Mouse (Mus musculus): ENCODE measurements around the gene Slc4a3.

The Slc4a3 gene

DNA sequence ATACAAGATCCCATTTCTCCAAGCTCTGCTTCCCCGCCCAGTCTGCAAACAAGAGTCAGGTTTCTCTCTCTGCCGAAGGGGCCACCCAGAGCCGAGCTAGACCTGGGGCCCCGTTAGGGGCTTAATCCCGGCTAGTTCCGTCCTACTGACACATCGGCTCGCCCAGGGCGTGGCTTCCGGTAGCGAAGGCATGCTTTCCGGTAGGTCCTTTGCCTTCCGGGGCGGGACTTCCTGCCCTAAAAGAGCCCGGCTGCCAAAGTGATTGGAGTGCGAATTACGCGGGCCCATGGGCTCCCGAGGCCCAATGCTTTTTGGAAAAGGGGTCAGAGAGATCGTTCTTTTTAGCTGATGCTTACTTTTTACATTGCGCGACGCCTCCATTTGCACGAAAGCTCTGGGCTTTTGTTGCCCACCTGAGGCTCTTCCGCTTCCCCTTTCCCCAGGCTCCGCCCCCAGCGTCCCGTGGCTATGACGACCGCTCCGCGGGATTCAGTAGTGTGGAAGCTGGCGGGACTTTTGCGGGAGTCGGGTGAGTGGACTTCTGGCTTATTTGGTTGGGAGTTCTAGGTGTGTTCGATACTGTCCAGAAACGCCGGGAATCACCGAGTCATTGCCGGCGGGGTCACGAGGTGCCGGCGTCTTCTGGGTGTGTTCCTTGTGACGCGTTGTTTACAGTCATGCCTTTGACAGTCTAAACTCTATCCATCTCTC lies 24.6 kb upstream of the Slc4a3 start, which contains the start of gene Stk11ip:
TSS of gene Stk11ip (plus strand) at position 209 of the 711 bp plus-strand sequence.
- DNase-seq (ENCODE audit: low spot score in 2 of 2), result peak; percentile 85 to 89

DNA sequence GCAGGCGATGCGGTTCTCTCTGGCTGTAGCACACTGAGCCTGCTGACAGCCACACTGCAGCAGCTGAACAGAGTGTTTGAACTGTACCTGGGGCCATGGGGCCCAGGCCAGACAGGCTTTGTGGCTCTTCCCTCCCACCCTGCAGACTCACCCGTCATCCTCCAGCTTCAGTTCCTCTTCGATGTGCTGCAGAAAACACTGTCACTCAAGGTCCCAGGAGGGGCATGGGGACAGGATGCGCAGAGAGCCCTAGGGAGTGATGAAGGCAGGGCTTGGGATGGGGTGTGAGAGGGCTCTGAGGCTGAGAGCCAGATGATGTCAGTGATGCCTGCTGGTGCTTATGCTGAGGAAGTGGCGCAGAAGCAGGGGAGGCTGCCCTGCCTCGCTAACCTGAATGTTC lies 21.4 kb upstream of the Slc4a3 start:
- DNase-seq (ENCODE audit: low spot score in 2 of 2), result no peak

DNA sequence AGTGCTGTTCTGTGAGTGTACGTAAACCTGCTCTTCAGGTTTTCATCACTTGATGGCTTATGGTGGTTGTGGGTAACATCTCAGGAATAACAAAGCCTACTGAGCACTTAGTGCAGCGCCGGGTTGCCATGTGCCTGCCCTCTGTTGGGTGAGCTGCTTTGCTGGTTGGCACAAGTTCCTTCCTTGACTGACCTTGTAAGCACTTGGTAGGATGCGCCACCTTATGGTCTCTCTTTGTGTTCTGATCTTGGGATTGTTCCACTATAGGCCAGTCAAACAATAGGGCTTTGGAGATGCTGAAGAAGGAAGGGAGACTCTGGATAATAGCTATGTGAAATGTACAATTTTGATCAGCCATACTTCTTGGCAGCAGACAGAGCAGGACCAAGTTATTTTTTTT lies 15.5 kb upstream of the Slc4a3 start:
- no peak for DNase-seq (ENCODE audit: low spot score in 2 of 2)

DNA sequence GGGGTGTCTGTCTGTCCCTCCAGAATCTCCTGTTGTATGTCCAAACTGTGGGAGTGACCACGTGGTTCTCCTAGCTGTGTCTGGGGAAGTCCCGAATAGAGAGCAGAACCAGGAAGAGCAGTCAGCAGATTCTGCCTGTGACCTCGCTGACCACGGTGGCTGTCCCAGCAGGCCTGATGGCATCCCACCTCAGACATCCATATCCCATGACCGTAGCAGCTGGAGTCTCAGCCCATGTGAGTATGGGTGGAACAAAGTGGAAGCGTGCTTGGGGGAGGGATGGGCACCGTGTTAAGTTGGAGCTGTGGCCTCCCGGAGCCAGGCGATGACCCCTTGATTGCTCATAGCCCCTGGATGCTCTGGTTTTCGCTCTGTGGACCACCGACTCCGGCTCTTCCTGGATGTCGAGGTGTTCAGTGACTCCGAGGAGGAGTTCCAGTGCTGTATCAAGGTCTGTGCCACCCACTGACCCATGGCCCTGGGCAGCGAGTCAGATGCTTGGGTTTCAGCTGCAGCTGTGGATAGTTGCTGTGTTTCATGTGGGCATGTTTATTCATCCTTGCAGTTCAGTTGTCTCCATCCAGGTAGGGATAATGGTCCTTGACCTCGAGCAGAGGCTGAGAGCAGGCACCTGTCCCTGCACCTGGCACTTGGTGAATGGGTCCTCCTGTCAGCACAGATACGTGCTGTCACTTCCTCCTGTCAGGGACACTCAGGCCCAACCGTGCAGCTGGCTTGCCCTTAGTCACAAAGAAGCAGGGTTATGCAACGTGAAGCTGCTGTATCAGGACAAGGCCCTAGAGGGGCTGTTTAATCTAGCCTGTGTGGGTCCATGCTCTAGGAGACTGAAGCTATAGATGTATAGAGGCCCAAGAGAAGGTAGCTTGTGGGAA lies 13.5 kb upstream of the Slc4a3 start:
- DNase-seq (ENCODE audit: low spot score in 2 of 2), result no peak

DNA sequence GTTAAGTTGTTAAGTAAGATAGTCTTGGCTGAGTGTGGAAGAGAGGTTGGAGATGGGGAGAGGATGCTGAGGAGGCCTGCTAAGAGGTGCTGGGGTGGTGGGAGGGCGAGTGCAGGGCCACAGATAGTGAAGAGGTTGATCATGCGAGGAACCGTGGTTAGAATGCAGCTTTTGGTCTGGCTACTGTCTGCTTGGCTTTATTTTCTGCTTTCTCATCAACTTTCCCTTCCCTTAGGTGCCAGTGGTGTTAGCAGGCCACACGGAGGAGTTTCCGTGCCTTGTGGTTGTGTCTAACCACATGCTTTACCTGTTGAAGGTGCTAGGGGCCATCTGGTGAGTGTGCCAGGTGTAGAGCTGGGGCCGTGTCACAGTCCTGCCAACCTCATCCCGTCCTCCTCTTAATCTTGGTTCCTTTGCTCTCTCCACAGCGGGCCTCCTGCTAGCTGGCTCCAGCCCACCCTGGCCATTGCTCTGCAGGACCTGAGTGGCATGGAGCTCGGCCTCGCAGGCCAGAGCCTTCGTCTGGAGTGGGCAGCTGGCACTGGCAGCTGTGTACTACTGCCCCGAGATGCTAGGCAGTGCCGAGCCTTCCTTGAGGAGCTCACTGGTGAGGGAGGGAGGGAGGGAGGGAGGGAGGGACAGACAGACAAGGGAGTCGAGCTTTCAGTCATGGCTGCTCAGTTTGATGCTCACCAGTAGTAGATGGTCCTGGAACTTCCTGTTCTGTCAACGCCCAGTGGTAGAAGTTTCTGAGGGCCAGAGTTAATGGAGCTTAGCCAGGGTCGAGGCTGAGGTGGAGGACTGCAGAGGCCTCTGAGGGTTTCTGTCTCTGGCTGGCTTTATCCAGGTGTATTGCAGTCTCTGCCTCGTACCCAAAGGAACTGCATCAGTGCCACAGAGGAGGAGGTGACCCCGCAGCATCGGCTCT lies 12.5 kb upstream of the Slc4a3 start:
- no peak for DNase-seq (ENCODE audit: low spot score in 2 of 2)

DNA sequence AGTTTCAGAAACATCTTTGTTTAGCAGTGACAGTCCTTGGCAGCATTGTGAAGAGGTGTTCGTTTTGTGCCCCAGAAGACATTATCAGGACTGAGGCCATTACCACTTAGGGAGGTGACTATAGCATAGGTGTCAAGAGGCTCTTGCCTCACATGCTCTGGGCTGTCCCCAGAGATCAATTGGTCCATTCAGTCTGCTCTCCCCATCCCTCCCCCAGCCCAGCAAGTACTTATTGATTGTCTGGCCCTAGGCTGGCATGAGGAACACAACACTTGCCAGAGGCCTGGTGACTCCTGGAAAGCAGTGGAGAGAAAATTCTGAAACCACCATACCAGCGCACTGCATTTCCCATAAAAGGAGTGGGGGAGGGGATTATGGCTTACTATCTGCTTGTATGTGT lies 8.5 kb upstream of the Slc4a3 start:
- DNase-seq (ENCODE audit: low spot score in 2 of 2), result no peak

DNA sequence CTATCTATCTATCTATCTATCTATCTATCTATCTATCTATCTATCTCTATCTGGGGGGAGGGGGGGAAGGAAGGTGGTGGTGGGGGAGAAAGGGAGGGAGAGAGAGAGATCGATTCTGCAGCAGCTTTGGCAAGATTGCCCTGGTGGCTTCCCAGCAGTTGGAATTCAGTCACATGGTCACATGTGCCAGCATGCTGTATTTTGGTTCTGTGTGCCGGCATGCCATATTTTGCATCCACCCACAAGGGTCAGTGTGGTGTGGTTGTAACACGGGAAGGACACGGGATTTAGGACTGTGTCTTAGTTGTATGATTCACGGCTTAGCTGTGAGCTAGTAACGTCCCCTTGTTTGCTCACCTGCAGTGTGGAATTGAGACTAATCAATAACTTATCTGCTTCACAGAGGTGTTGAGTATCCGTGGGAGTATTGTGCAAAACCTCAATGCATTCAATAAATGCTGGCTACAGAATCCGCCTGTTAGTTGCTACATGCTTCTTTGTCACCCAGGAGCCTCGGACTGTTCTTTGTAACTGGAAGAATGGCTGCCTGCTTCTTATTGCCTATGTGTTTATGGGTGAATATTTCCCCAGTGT lies 7.4 kb upstream of the Slc4a3 start:
- no peak for DNase-seq (ENCODE audit: low spot score in 2 of 2)

DNA sequence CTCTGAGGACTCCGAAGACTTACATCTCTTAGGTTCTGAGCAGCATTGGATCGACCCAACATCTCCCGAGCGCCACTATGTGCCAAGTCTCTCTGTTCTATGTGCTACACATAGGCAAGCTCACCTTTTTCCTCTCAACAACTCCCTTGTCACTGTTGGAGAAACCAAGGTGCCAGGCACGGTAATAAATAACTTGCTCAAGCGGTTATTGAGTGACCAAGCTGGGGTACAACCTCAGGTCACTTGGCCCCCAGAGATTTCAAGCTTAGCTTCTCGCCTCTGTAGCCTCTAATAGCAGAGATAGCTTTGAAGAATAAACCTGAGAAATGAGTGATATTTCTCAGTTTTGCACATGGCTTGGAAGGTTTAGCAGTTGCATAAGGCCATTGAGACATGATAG lies 4.6 kb upstream of the Slc4a3 start:
- DNase-seq (ENCODE audit: low spot score in 2 of 2), result no peak

DNA sequence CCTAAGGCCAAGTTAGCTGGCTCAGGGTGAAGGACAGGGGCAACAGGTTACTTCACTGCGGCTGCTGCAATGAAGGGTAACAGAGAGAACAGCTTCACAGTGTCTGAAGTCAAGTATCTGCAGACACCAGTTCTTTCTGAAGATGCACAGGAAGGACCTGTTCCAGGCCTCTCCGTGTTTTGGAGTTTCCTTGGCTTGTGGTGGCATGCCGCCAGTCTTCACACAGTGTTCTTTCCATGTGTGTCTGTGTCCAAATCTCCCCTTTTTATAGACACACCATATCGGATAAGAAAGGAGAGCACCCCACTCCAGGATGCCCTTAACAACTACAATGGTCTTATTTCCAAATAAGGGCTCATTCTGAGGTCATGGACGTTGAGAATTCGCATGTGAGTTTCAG lies 1.7 kb upstream of the Slc4a3 start:
- no peak for DNase-seq (ENCODE audit: low spot score in 2 of 2)

DNA sequence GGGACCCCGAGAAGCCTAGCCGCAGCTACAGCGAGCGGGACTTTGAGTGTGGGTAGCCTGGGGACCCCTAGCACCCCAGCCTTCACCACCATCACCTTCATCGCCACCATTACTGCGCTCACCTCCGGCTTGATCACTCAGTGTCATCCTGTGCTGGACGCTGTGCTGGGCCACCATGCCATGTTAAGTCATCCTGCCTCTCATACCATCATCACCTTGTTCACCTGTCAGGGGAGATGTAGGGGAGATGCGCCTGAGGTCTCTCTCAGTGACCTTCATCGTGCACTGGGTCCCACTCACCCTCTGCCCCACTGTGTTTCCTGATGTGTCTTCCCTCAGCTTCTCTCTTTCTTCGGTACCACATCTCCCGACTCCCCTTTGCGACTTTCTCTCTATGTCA lies 1.3 kb downstream of the Slc4a3 start:
- no peak for DNase-seq (ENCODE audit: low spot score in 2 of 2)

DNA sequence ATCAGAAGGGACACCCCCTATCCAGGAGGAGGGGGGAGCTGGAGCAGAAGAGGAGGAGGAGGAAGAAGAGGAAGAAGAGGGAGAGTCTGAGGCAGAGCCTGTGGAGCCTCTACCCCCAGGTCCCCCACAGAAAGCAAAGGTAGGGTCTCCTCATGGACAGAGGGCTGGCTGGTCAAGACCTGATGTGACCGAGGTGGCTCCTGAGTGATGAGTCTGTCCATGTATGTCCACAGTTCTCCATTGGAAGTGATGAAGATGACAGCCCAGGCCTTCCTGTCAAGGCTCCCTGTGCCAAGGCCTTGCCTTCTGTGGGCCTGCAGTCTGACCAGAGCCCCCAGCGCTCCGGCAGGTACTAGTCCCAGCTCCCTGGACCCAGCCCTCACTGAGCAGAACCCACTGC lies 2.0 kb downstream of the Slc4a3 start:
- no peak for DNase-seq (ENCODE audit: low spot score in 2 of 2)

DNA sequence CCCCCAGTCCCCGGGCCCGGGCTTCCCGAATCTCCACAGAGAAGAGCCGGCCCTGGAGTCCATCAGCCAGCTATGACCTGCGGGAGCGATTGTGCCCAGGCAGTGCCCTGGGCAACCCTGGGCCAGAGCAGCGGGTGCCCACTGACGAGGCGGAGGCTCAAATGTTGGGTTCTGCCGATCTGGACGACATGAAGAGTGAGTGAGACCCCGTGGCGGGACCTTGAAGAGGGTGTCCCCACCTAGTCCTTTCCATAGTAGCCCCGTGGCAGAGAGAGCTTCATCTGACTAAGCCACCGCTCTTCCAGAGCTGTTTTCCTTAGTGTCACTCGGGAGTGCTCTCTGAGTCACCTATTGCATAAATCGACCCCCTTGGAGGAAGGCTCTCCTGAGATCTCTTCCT lies 2.8 kb downstream of the Slc4a3 start:
- no peak for DNase-seq (ENCODE audit: low spot score in 2 of 2)

DNA sequence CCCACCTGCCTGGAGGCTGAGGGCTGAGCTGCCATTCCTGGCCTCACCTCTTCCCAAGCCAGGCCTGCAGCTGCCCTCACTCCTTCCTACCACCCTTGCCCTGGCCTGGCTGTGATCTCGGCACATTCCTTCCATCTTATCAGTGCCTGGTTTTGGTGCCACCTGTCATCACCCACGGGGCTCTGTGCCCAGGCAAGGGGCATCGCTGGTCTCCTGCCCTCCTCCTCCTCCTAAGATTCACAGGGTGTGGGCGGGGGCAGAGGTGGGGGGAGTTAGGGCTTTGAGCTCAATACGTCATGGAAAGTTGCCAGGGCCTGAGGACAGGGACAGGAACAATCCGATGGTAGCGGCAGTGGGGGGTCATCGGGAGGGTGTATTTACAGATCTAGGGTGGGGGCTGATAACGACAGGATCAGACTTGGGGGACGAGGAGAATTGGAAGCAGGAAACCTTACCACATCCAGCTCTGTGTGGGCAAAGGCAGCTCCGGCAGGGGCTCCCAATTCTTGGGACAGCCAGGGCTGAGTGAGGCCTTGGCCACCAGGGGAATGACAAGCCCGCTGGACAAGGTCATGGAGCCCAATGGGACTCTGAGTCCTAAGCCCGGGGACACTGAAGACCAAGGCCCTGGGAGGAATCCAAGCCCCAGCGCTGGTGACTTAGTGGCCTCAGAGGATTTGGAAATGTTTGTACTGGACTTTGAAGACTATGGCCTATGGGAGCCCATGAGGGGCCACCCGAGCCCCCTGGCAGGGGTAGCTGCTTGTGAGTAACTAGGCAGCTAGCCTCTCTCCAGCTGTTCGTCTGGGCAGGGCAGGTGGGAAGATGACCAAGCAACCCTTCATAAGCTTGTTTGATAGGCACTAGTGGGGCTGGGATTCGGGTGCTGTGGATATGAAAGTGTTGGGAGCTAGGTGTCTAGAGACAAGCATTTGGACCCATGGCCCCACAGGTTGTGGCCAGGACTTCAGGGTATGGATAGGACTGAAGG lies 3.5 kb downstream of the Slc4a3 start:
- no peak for DNase-seq (ENCODE audit: low spot score in 2 of 2)

DNA sequence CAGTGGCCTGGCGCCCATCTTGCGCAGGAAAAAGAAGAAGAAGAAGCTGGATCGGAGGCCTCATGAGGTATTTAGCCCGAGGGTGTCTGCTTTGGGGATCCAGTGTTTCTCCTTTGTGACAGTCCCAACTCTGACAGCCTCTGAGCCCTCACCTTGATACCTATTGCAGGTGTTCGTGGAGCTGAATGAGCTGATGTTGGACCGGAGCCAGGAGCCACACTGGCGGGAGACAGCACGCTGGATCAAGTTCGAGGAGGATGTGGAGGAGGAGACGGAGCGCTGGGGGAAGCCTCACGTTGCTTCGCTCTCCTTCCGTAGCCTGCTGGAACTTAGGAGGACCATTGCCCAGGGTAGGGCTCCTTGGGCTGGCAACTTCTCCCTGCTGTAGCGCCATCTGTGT lies 4.5 kb downstream of the Slc4a3 start:
- no peak for DNase-seq (ENCODE audit: low spot score in 2 of 2)

DNA sequence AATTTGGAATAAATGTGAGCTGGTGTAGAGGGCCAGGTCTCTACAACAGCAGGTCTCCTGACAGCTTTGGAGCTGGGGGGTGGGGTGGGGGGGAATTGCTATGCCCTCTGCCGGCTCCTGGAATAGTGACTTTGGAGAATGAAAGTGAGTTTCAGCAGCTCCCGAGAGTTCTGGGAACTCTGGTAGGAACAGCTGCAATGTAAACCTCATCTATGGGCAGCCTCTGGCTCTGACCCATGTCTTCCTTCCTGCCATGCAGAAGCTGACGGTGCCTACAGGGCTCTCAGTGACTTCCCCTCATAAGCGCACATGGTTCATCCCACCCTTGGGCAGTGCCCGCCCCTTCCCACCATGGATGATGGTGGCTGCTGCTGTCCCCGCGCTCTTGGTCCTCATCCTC lies 9.6 kb downstream of the Slc4a3 start:
- no peak for DNase-seq (ENCODE audit: low spot score in 2 of 2)

DNA sequence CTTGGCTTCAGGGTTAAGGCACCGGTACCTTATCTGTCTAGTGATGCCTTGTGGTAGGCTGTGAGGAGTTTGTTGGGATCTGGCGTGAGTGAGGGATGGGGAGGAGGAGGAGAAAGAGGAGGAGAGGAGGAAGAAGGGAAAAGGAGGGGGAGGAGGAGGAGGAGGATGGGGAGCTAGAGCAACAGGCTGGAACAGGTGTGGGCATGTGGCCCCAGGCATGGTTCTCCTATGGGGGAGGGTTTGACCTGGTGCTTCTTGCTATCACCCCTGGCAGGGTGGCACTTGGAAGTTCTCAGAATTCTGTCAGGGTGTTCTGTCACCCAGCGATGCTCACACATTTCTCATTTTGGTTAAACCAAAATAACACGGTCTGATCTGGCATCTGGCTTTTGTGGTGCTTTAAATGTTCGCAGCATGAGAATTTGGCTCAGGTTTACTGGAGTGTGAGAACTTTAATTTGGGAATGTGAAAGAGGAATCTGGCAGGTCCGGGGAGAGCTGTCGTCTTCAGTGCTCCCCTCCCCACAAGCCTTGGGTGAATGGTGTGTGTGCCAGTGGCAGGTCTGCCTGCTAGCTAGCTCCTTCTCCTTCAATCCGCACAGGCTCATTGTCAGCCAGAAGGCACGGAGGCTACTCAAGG lies 10.2 kb downstream of the Slc4a3 start:
- no peak for DNase-seq (ENCODE audit: low spot score in 2 of 2)

DNA sequence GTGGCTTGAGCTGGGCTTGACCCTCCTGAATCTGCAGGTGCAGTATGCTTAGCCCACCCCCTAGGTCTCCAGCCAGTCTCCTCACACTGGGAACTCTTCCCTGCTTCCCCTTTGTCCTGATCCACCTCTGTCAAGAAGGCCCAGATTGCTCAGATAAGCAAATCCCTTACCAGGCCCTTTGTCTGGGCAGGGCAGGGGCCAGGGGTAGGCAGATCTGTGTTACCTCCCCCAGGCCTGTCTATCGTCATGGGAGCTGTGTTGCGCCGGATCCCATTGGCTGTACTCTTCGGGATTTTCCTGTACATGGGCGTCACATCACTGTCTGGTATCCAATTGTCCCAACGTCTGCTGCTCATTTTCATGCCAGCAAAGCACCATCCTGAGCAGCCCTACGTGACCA lies 11.0 kb downstream of the Slc4a3 start:
- no peak for DNase-seq (ENCODE audit: low spot score in 2 of 2)

DNA sequence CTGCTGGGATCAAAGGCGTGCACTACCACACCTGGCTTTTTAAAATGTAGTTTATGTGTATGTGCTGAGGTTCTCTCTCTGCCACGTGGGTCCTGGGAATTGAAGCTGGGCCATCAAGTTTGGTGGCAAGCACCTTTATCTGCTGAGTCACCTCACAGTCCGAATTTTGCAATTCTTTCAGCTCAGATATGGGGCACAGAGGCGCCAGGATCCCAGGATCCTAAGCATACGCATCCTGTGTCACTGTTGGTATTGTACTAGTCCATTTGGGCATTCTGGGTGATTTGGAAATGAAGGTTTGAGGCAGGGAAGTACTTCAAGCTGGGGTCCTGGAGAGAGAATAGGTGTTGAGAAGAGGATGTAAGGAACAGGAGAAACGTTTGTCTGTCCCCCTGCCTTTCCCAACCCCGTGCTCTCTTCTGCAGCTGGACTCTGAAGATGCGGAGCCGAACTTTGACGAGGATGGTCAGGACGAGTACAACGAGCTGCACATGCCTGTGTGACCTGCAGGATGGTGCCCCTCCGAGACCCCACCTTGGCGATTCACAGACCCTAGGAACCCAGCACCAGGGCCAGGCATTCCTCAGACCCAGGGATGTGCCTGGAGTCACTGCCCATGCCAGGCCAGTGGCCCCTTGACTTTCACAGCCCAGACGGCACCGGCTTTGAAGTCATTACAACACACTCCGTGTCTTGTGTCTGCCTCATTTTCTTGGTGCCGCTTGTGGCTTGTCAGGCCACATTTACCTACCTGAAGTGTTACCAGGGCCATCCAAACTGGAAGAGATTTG lies 12.5 kb downstream of the Slc4a3 start:
- DNase-seq (ENCODE audit: low spot score in 2 of 2), result peak in 1 of 2 experiments; percentile 24
